Mouse (Mus musculus) liver, adult 2 months (tissue): ENCODE data around the gene Hdac6.

Experiments used
- CTCF ChIP-seq: fragments of 200-500 bp; IDR thresholded peaks from 2 replicates; pipeline ENCODE4 v1.5.1; 2011; ENCODE audit warnings: low read depth, low read length, control low read depth
- POLR2A ChIP-seq: fragments of 200-500 bp; IDR thresholded peaks from 2 replicates; pipeline ENCODE4 v1.6.1; 2011; ENCODE audit warnings: low read length, control low read depth; ENCODE audit not compliant: insufficient read depth; ENCODE audit errors: extremely low read depth

GRCm38 (mm10) chrX:7958868-7959267 lies 11.2 kb upstream of the Hdac6 start:
- TF ChIP-seq POLR2A (no peak), CTCF (no peak)
